Mouse (Mus musculus): ENCODE results near the gene Pdrg1. TPM values are rescaled to one million over a fixed set of nuclear protein-coding genes. Genes with fewer than 3 reads are reported as not detected.

Pdrg1 gene
- polyA plus RNA-seq, 1 experiment, result 18.4 TPM

DNA sequence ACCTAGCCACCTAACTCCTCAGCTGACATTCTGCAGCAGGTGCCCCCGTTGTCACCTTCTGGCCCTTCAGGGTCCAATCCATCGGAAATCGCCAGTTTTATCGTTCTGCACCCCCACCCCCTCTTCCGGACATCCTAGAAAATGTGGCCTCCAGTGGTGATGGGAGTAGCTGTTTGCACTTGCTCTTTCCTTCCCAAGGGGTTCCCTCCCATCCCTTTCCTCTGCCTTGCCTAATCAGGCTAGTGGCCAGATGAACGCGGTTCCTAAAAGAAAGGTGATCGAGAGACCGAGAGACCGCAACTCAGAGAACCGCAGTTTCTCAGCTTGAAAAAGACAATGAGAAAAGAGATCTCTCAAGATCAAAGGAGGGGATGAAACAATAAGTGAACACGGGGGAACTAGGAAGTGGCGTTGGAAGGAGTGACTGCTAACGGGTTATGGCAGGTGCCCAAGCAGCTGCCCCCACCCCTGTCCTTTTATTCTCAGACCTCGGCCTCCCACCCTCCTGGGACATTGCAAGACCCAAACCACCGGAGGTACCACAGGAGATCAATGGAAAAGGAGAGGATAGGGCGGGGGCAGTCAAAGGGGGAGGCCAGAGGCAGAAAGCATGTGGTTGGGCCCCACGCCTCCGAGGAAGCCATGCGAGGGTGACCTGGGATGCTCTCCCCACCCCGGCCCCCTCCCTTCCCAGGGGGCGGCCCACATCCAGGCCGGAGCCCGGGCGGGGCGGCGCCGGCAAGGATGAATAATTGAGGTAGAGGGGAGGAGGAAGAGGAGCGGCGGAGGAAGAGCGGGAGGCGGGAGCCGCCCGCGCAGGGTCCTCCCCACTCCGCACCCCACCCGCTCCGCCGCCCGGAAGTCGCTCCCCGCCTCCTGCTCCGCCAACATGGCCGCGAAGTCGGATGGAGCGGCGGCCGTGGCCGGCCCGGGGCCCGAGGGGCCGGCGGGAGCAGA lies 16.2 kb upstream of the Pdrg1 start, which contains the start of gene Xkr7:
Gene Xkr7, plus strand, starts transcription at position 727 of the 957 bp plus-strand sequence.
- peaks cover 18% of the 10 kb centered on the region for H3K27me3 ChIP-seq (ENCODE audit: control insufficient read depth, insufficient read depth, low read length)
- H3K36me3 ChIP-seq (ENCODE audit: control insufficient read depth, insufficient read depth, low read length), result no peaks in the 10 kb centered on the region
- 6% methylated on average over 37 of the region's 54 CpGs for WGBS
- no peak for TF ChIP-seq POLR2A (IDR thresholded peaks at IDR 0.05; ENCODE audit: low read depth, low read length)
- TF ChIP-seq CTCF (IDR thresholded peaks at IDR 0.05; ENCODE audit: extremely low read depth, insufficient read length, insufficient replicate concordance, low read depth, low read length), result no peak
- no peak within 1 kb of the TSS for H3K27ac ChIP-seq (ENCODE audit: insufficient read depth, low read depth, low read length)
- H3K4me3 ChIP-seq (ENCODE audit: low read depth, low read length), result 0 out of 2 replicates have a peak within 1 kb of the TSS, but pooled peaks have one; percentile 6
- peaks cover 2% of the 10 kb centered on the region; the same call in 1 of the 2 replicates for H3K4me1 ChIP-seq (ENCODE audit: control insufficient read depth, insufficient read depth, insufficient read length, low read length)

GRCm38 (mm10) chr2:153030422-153030821 lies 15.2 kb upstream of the Pdrg1 start:
- Histone ChIP-seq H3K27me3 (ENCODE audit: control insufficient read depth, insufficient read depth, low read length) (peaks cover 18% of the 10 kb centered on the region), H3K36me3 (ENCODE audit: control insufficient read depth, insufficient read depth, low read length) (no peaks in the 10 kb centered on the region), H3K27ac (ENCODE audit: insufficient read depth, low read depth, low read length) (no peak overlapping the region), H3K4me1 (ENCODE audit: control insufficient read depth, insufficient read depth, insufficient read length, low read length) (peaks cover 2% of the 10 kb centered on the region; the same call in 1 of the 2 replicates), H3K4me3 (ENCODE audit: low read depth, low read length) (no peak overlapping the region)
- TF ChIP-seq POLR2A (IDR thresholded peaks at IDR 0.05; ENCODE audit: low read depth, low read length) (no peak), CTCF (IDR thresholded peaks at IDR 0.05; ENCODE audit: extremely low read depth, insufficient read length, insufficient replicate concordance, low read depth, low read length) (no peak)
- 31% methylated on average over 4 of the region's 4 CpGs for WGBS

- H3K27ac ChIP-seq (ENCODE audit: insufficient read depth, low read depth, low read length), result no peak overlapping the region
- WGBS, result 62% methylated on average over 4 of the region's 4 CpGs
- H3K4me1 ChIP-seq (ENCODE audit: control insufficient read depth, insufficient read depth, insufficient read length, low read length), result peaks cover 2% of the 10 kb centered on the region; the same call in 1 of the 2 replicates
- no peaks in the 10 kb centered on the region for H3K36me3 ChIP-seq (ENCODE audit: control insufficient read depth, insufficient read depth, low read length)
- no peak for TF ChIP-seq CTCF (IDR thresholded peaks at IDR 0.05; ENCODE audit: extremely low read depth, insufficient read length, insufficient replicate concordance, low read depth, low read length)
- TF ChIP-seq POLR2A (IDR thresholded peaks at IDR 0.05; ENCODE audit: low read depth, low read length), result no peak
- H3K27me3 ChIP-seq (ENCODE audit: control insufficient read depth, insufficient read depth, low read length), result peaks cover 14% of the 10 kb centered on the region
- H3K4me3 ChIP-seq (ENCODE audit: low read depth, low read length), result no peak overlapping the region
Measured at GRCm38 (mm10) chr2:153027501-153027900, 12.3 kb upstream of the Pdrg1 start.

DNA sequence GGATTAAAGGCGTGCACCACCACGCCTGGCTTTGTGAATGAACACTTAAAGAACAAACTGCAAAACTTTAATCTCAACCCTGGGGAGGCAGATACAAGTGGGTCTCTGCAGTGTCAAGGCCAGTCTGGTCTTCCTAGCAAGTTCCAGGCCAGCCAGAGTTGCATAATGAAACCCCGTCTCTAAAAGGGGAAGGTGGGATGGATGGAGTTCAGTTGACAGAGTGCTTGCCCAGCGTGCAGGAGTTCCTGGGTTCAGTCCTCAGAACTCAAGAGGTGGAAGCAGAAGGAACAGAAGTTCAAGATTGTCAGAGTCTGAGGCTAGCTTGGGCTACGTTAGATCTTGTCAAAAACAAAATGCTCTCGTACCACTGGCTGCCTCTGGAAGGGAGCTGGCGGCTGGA lies 10.8 kb upstream of the Pdrg1 start:
- no peaks in the 10 kb centered on the region for H3K4me1 ChIP-seq (ENCODE audit: control insufficient read depth, insufficient read depth, insufficient read length, low read length)
- no peak overlapping the region for H3K4me3 ChIP-seq (ENCODE audit: low read depth, low read length)
- no peak overlapping the region for H3K27ac ChIP-seq (ENCODE audit: insufficient read depth, low read depth, low read length)
- TF ChIP-seq CTCF (IDR thresholded peaks at IDR 0.05; ENCODE audit: extremely low read depth, insufficient read length, insufficient replicate concordance, low read depth, low read length) (no peak), POLR2A (IDR thresholded peaks at IDR 0.05; ENCODE audit: low read depth, low read length) (no peak)
- no peaks in the 10 kb centered on the region; the same call in 1 of the 2 replicates for H3K27me3 ChIP-seq (ENCODE audit: control insufficient read depth, insufficient read depth, low read length)
- 71% methylated on average over 7 of the region's 7 CpGs for WGBS
- no peaks in the 10 kb centered on the region for H3K36me3 ChIP-seq (ENCODE audit: control insufficient read depth, insufficient read depth, low read length)

DNA sequence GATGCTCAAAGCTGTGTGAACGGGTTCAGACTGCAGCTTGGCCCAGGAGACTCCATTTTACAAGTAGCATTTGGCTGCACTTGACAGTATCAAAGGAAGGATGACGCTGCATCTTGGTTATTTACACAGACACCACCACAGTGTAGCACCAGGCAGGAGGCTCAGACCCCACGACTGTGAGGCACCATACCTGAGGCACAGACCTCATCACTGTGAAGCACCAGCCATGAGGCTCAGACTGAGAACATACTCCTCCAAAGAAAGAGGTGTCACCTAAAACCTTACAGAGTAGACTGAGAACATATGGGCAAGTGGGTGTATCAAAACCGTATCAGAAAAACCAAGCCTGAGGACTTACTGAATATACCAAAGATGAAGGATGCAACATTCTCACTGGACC lies 7.6 kb upstream of the Pdrg1 start:
- H3K4me1 ChIP-seq (ENCODE audit: control insufficient read depth, insufficient read depth, insufficient read length, low read length), result no peaks in the 10 kb centered on the region
- H3K4me3 ChIP-seq (ENCODE audit: low read depth, low read length), result no peak overlapping the region
- no peaks in the 10 kb centered on the region for H3K36me3 ChIP-seq (ENCODE audit: control insufficient read depth, insufficient read depth, low read length)
- no peak overlapping the region for H3K27ac ChIP-seq (ENCODE audit: insufficient read depth, low read depth, low read length)
- WGBS, result 48% methylated on average over 4 of the region's 4 CpGs
- TF ChIP-seq POLR2A (IDR thresholded peaks at IDR 0.05; ENCODE audit: low read depth, low read length) (no peak), CTCF (IDR thresholded peaks at IDR 0.05; ENCODE audit: extremely low read depth, insufficient read length, insufficient replicate concordance, low read depth, low read length) (no peak)
- no peaks in the 10 kb centered on the region for H3K27me3 ChIP-seq (ENCODE audit: control insufficient read depth, insufficient read depth, low read length)

DNA sequence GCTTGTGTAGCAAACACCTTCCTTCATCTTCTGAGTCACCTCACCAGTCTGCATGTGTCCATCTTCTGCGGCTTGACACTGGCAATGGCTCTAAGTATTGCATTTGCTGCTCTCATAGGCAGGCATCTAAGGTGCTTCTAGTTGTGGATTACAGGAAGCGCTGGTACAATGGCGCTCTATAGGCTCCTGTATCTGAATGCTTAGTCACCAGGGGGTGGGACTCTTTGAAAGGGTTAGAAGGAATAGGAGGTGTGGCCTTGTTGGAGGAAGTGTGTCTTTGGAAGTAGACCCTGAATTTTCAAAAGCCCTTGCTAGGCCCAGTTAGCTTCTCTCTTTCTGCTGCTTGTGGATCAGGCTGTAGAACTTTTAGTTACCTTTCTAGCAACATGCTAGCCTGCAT lies 5.9 kb upstream of the Pdrg1 start:
- no peaks in the 10 kb centered on the region for H3K36me3 ChIP-seq (ENCODE audit: control insufficient read depth, insufficient read depth, low read length)
- no peaks in the 10 kb centered on the region for H3K27me3 ChIP-seq (ENCODE audit: control insufficient read depth, insufficient read depth, low read length)
- TF ChIP-seq POLR2A (IDR thresholded peaks at IDR 0.05; ENCODE audit: low read depth, low read length), result no peak
- no peak for TF ChIP-seq CTCF (IDR thresholded peaks at IDR 0.05; ENCODE audit: extremely low read depth, insufficient read length, insufficient replicate concordance, low read depth, low read length)
- no peak overlapping the region for H3K4me3 ChIP-seq (ENCODE audit: low read depth, low read length)
- 75% methylated on average over 3 of the region's 3 CpGs for whole genome bisulfite sequencing
- no peak overlapping the region for H3K27ac ChIP-seq (ENCODE audit: insufficient read depth, low read depth, low read length)
- H3K4me1 ChIP-seq (ENCODE audit: control insufficient read depth, insufficient read depth, insufficient read length, low read length), result no peaks in the 10 kb centered on the region

DNA sequence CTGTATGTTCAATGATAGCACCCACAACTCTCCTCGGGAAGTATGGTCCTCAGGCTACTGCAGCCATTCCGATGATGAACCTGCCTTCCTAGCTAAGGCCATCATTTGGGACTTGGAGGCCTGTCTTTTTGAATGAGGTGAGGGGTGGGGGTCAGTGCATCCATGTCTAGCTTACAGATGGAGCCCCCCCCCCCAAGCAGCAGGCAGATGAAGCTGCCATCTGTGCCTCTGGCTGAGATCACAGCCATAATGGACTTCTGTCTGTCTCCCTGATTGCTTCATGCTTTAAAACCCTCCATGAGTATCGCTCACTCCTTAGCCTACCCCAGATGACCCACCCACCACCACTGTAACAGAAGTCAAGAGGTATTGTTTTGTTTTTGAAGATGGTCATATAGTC lies 4.1 kb upstream of the Pdrg1 start:
- H3K27me3 ChIP-seq (ENCODE audit: control insufficient read depth, insufficient read depth, low read length), result no peaks in the 10 kb centered on the region
- no peak for TF ChIP-seq POLR2A (IDR thresholded peaks at IDR 0.05; ENCODE audit: low read depth, low read length)
- no peak for TF ChIP-seq CTCF (IDR thresholded peaks at IDR 0.05; ENCODE audit: extremely low read depth, insufficient read length, insufficient replicate concordance, low read depth, low read length)
- 80% methylated on average over 3 of the region's 3 CpGs for WGBS
- no peak overlapping the region for H3K4me3 ChIP-seq (ENCODE audit: low read depth, low read length)
- H3K27ac ChIP-seq (ENCODE audit: insufficient read depth, low read depth, low read length), result no peak overlapping the region
- no peaks in the 10 kb centered on the region; the same call in 1 of the 2 replicates for H3K4me1 ChIP-seq (ENCODE audit: control insufficient read depth, insufficient read depth, insufficient read length, low read length)
- H3K36me3 ChIP-seq (ENCODE audit: control insufficient read depth, insufficient read depth, low read length), result no peaks in the 10 kb centered on the region
